Mouse (Mus musculus) limb, embryonic 13.5 days (tissue): Measurements from ENCODE around the gene Ntn1. TPM values are rescaled to one million over a fixed set of nuclear protein-coding genes. Genes with fewer than 3 reads are reported as not detected.

Experiments used
- ATAC-seq: fragments of 200-750 bp; cut with Nextera tagmentation; 2 replicates; pipeline ENCODE4 v1.8.0; 2017; ENCODE audit warnings: low read depth, moderate number of reproducible peaks, moderate TSS enrichment; ENCODE audit not compliant: low FRiP score
- H3K27ac ChIP-seq: fragments of 300-500 bp; sonication (generic); 2 replicates; pipeline ENCODE4 v1.5.1; 2015; ENCODE audit warnings: inconsistent platforms, mild to moderate bottlenecking, moderate library complexity
- H3K27me3 ChIP-seq: fragments of 300-500 bp; sonication (generic); 2 replicates; pipeline ENCODE4 v1.6.1; 2015; ENCODE audit warnings: mild to moderate bottlenecking, inconsistent platforms
- H3K36me3 ChIP-seq: fragments of 300-500 bp; sonication (generic); 2 replicates; pipeline ENCODE4 v1.6.1; 2015; ENCODE audit warnings: inconsistent platforms, mild to moderate bottlenecking, moderate library complexity
- H3K4me1 ChIP-seq: fragments of 300-500 bp; sonication (generic); 2 replicates; pipeline ENCODE4 v1.6.1; 2015; ENCODE audit warnings: inconsistent platforms
- H3K4me2 ChIP-seq: fragments of 300-500 bp; sonication (generic); replicated peaks from 2 replicates; pipeline ENCODE4 v1.6.1; 2015; ENCODE audit warnings: inconsistent platforms, mild to moderate bottlenecking, moderate library complexity
- H3K4me3 ChIP-seq: fragments of 300-500 bp; sonication (generic); 2 replicates; pipeline ENCODE4 v1.5.1; 2015; ENCODE audit warnings: moderate library complexity, mild to moderate bottlenecking, inconsistent platforms
- H3K9ac ChIP-seq: fragments of 300-500 bp; sonication (generic); 2 replicates; pipeline ENCODE4 v1.6.1; 2015; ENCODE audit warnings: mild to moderate bottlenecking, inconsistent platforms
- H3K9me3 ChIP-seq: fragments of 300-500 bp; sonication (generic); 2 replicates; pipeline ENCODE4 v1.6.1; 2016; ENCODE audit warnings: inconsistent platforms
- WGBS: fragments of 180-500 bp; shearing (Covaris S2); methylation state at CpG from one replicate; pipeline ENCODE4 v1.1.7; 2015; 5-methylcytosine and 5-hydroxymethylcytosine counted together
- polyA plus RNA-seq: library from polyadenylated mRNA; unstranded; fragments of >200 nt; fragmentation: Nextera tagmentation; extraction: Ambion mirVana; gene quantifications from 2 replicates; pipeline ENCODE4 v1.2.1, GENCODE M21; 2015

Gene Ntn1
- polyA plus RNA-seq: 5.5 and 7.0 TPM in 2 replicates

- no peaks in the 10 kb centered on the region for H3K9me3 ChIP-seq
- no peaks in the 10 kb centered on the region for H3K36me3 ChIP-seq
- H3K4me2 ChIP-seq: peak within 1 kb of the TSS; percentile 96
- H3K27me3 ChIP-seq: peaks cover 81% of the 10 kb centered on the region
- H3K9ac ChIP-seq: peak within 1 kb of the TSS; percentile 68
- 7% methylated on average over 11 of the region's 11 CpGs for WGBS
- ATAC-seq: no peak
- peaks cover 20% of the 10 kb centered on the region for H3K4me1 ChIP-seq
- no peak within 1 kb of the TSS for H3K27ac ChIP-seq
- H3K4me3 ChIP-seq: peak within 1 kb of the TSS; percentile 55
Observed at GRCm38 (mm10) chr11:68400727-68401219, at the start of gene Ntn1. Gene Ntn1, minus strand, starts transcription at chr11:68400823.

GRCm38 (mm10) chr11:68448356-68448755, 47.7 kb upstream of the Ntn1 start:
- H3K36me3 ChIP-seq: no peaks in the 10 kb centered on the region
- no peak overlapping the region for H3K9ac ChIP-seq
- no peaks in the 10 kb centered on the region for H3K27me3 ChIP-seq
- WGBS: 84% methylated on average over 7 of the region's 7 CpGs
- H3K4me1 ChIP-seq: peaks cover 11% of the 10 kb centered on the region
- H3K4me2 ChIP-seq: no peak overlapping the region
- no peak for ATAC-seq
- H3K9me3 ChIP-seq: no peaks in the 10 kb centered on the region
- no peak overlapping the region for H3K27ac ChIP-seq
- H3K4me3 ChIP-seq: no peak overlapping the region

- 79% methylated on average over 2 of the region's 2 CpGs for WGBS
- Histone ChIP-seq H3K4me2 (no peak overlapping the region), H3K9ac (no peak overlapping the region), H3K4me3 (no peak overlapping the region), H3K36me3 (no peaks in the 10 kb centered on the region), H3K27ac (no peak overlapping the region), H3K9me3 (no peaks in the 10 kb centered on the region), H3K4me1 (peaks cover 11% of the 10 kb centered on the region), H3K27me3 (no peaks in the 10 kb centered on the region)
- no peak for ATAC-seq
Observed at GRCm38 (mm10) chr11:68447242-68447641, 46.6 kb upstream of the Ntn1 start.

- Histone ChIP-seq H3K36me3 (no peaks in the 10 kb centered on the region), H3K27me3 (no peaks in the 10 kb centered on the region), H3K9ac (no peak overlapping the region), H3K9me3 (no peaks in the 10 kb centered on the region), H3K4me3 (no peak overlapping the region), H3K27ac (no peak overlapping the region), H3K4me1 (peaks cover 8% of the 10 kb centered on the region), H3K4me2 (no peak overlapping the region)
- ATAC-seq: no peak
- 94% methylated on average over 4 of the region's 4 CpGs for WGBS
Observed at GRCm38 (mm10) chr11:68446547-68446946, 45.9 kb upstream of the Ntn1 start.

GRCm38 (mm10) chr11:68445901-68446300, 45.3 kb upstream of the Ntn1 start:
- ATAC-seq: no peak
- Histone ChIP-seq H3K9me3 (no peaks in the 10 kb centered on the region), H3K36me3 (no peaks in the 10 kb centered on the region), H3K4me3 (no peak overlapping the region), H3K4me2 (no peak overlapping the region), H3K27ac (no peak overlapping the region), H3K27me3 (no peaks in the 10 kb centered on the region), H3K4me1 (peaks cover 2% of the 10 kb centered on the region), H3K9ac (no peak overlapping the region)
- WGBS: 76% methylated on average over 4 of the region's 4 CpGs

- Histone ChIP-seq H3K4me2 (no peak overlapping the region), H3K4me1 (no peaks in the 10 kb centered on the region), H3K9ac (no peak overlapping the region), H3K36me3 (no peaks in the 10 kb centered on the region), H3K27me3 (no peaks in the 10 kb centered on the region), H3K9me3 (no peaks in the 10 kb centered on the region), H3K4me3 (no peak overlapping the region), H3K27ac (no peak overlapping the region)
- ATAC-seq: no peak
- 82% methylated on average over 12 of the region's 12 CpGs for WGBS
Observed at GRCm38 (mm10) chr11:68442983-68443638, 42.5 kb upstream of the Ntn1 start.

- H3K4me2 ChIP-seq: no peak overlapping the region
- no peak for ATAC-seq
- H3K4me1 ChIP-seq: no peaks in the 10 kb centered on the region
- no peaks in the 10 kb centered on the region for H3K27me3 ChIP-seq
- H3K9ac ChIP-seq: no peak overlapping the region
- H3K9me3 ChIP-seq: no peaks in the 10 kb centered on the region
- no peak overlapping the region for H3K4me3 ChIP-seq
- 79% methylated on average over 8 of the region's 8 CpGs for WGBS
- H3K27ac ChIP-seq: no peak overlapping the region
- H3K36me3 ChIP-seq: no peaks in the 10 kb centered on the region
Observed at GRCm38 (mm10) chr11:68442346-68442745, 41.7 kb upstream of the Ntn1 start.

GRCm38 (mm10) chr11:68440965-68441364, 40.3 kb upstream of the Ntn1 start:
- Histone ChIP-seq H3K9ac (no peak overlapping the region), H3K4me3 (no peak overlapping the region), H3K27ac (no peak overlapping the region), H3K36me3 (no peaks in the 10 kb centered on the region), H3K9me3 (no peaks in the 10 kb centered on the region), H3K27me3 (no peaks in the 10 kb centered on the region), H3K4me2 (no peak overlapping the region), H3K4me1 (no peaks in the 10 kb centered on the region)
- ATAC-seq: no peak
- WGBS: 72% methylated on average over 5 of the region's 5 CpGs

GRCm38 (mm10) chr11:68440100-68440499, 39.5 kb upstream of the Ntn1 start:
- Histone ChIP-seq H3K4me3 (no peak overlapping the region), H3K9ac (no peak overlapping the region), H3K27me3 (no peaks in the 10 kb centered on the region), H3K4me2 (no peak overlapping the region), H3K4me1 (no peaks in the 10 kb centered on the region), H3K36me3 (no peaks in the 10 kb centered on the region), H3K27ac (no peak overlapping the region), H3K9me3 (no peaks in the 10 kb centered on the region)
- 83% methylated on average over 9 of the region's 9 CpGs for WGBS
- no peak for ATAC-seq

GRCm38 (mm10) chr11:68436376-68436775, 35.8 kb upstream of the Ntn1 start:
- Histone ChIP-seq H3K36me3 (no peaks in the 10 kb centered on the region), H3K9ac (no peak overlapping the region), H3K27me3 (peaks cover 19% of the 10 kb centered on the region), H3K4me3 (no peak overlapping the region), H3K27ac (no peak overlapping the region), H3K4me2 (no peak overlapping the region), H3K9me3 (no peaks in the 10 kb centered on the region), H3K4me1 (peaks cover 13% of the 10 kb centered on the region)
- 76% methylated on average over 5 of the region's 5 CpGs for WGBS
- no peak for ATAC-seq

GRCm38 (mm10) chr11:68435601-68436000, 35.0 kb upstream of the Ntn1 start:
- Histone ChIP-seq H3K4me3 (no peak overlapping the region), H3K27me3 (peaks cover 24% of the 10 kb centered on the region)
- WGBS: 91% methylated on average over 4 of the region's 4 CpGs

GRCm38 (mm10) chr11:68434697-68435096, 34.1 kb upstream of the Ntn1 start:
- no peak for ATAC-seq
- Histone ChIP-seq H3K4me3 (no peak overlapping the region), H3K9me3 (no peaks in the 10 kb centered on the region), H3K4me1 (peaks cover 22% of the 10 kb centered on the region), H3K27ac (no peak overlapping the region), H3K36me3 (no peaks in the 10 kb centered on the region), H3K9ac (no peak overlapping the region), H3K27me3 (peaks cover 28% of the 10 kb centered on the region), H3K4me2 (no peak overlapping the region)
- 89% methylated on average over 2 of the region's 2 CpGs for WGBS

More at GRCm38 (mm10) chr11:68435601-68436000, 35.0 kb upstream of the Ntn1 start:
- ATAC-seq: no peak
- Histone ChIP-seq H3K27ac (no peak overlapping the region), H3K4me1 (peaks cover 20% of the 10 kb centered on the region), H3K9ac (no peak overlapping the region), H3K36me3 (no peaks in the 10 kb centered on the region), H3K4me2 (no peak overlapping the region), H3K9me3 (no peaks in the 10 kb centered on the region)

GRCm38 (mm10) chr11:68433534-68433933, 32.9 kb upstream of the Ntn1 start:
- WGBS: 80% methylated on average over 5 of the region's 5 CpGs

More at GRCm38 (mm10) chr11:68433534-68433933, 32.9 kb upstream of the Ntn1 start:
- Histone ChIP-seq H3K27ac (no peak overlapping the region), H3K4me2 (no peak overlapping the region), H3K4me3 (no peak overlapping the region), H3K9ac (no peak overlapping the region), H3K9me3 (no peaks in the 10 kb centered on the region), H3K4me1 (peaks cover 22% of the 10 kb centered on the region), H3K27me3 (peaks cover 28% of the 10 kb centered on the region), H3K36me3 (no peaks in the 10 kb centered on the region)
- ATAC-seq: no peak
